Mouse (Mus musculus): Measurements from ENCODE around the gene Gemin7. TPM values are rescaled to one million over a fixed set of nuclear protein-coding genes. Genes with fewer than 3 reads are reported as not detected.

The Gemin7 gene
- polyA plus RNA-seq, 1 experiment from 2014 or later = 144 TPM

- H3K27ac ChIP-seq (replicated peaks in 1 of 2; ENCODE audit: control insufficient read depth in 1 of 2, insufficient read depth in 1 of 2, low read depth in 2 of 2, low read length in 2 of 2) = no peak overlapping the region
- H3K36me3 ChIP-seq (ENCODE audit: control insufficient read depth, insufficient read depth, low read length) = peaks cover 29% of the 10 kb centered on the region
- no peak for ATAC-seq (ENCODE audit: insufficient number of reproducible peaks, insufficient read depth, low FRiP score, low read depth)
- no peaks in the 10 kb centered on the region for H3K27me3 ChIP-seq (ENCODE audit: control insufficient read depth, insufficient read depth, low read length)
- WGBS = 86% methylated on average over 6 of the region's 6 CpGs
- H3K4me3 ChIP-seq (ENCODE audit: control insufficient read depth in 1 of 2, insufficient read depth in 1 of 2, low read depth in 1 of 2, low read length in 2 of 2) = no peak overlapping the region
- no peak overlapping the region for H3K4me2 ChIP-seq (ENCODE audit: low read length)
- H3K4me1 ChIP-seq (ENCODE audit: control insufficient read depth in 2 of 2, insufficient read depth in 2 of 2, low read length in 2 of 2) = peaks cover 20 to 59% of the 10 kb centered on the region in 2 experiments
- peak overlapping the region; percentile 44; the same call in 1 of the 2 replicates for H3K9ac ChIP-seq (ENCODE audit: low read length)
- no peaks in the 10 kb centered on the region for H3K9me3 ChIP-seq (ENCODE audit: control insufficient read depth, low read length)
Observed at GRCm38 (mm10) chr7:19557982-19558900, 19.2 kb downstream of the Gemin7 start.

DNA sequence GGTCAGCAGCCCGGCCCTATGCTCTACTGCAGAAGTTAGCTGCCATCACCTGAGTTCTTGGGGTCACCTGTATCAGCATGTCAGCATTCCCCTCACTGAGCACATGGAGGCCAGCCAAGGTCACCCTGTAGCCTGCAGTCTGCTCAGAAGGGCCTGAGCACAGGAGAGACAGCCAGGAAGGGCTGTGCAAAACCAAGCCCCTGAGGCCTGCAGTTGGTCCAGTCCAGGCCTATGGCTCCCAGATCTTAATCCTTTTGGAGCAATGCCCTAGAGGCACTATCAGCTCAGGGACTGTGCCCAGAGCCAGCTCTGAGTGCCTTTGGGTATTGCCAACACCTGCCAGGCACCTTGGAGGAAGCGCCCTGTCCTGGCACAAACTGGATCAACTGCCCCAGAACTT lies 20.3 kb downstream of the Gemin7 start:
- Histone ChIP-seq H3K4me2 (ENCODE audit: low read length) (no peak overlapping the region), H3K27me3 (ENCODE audit: control insufficient read depth, insufficient read depth, low read length) (no peaks in the 10 kb centered on the region), H3K9ac (ENCODE audit: low read length) (peak overlapping the region; percentile 44), H3K4me1 (ENCODE audit: control insufficient read depth in 2 of 2, insufficient read depth in 2 of 2, low read length in 2 of 2) (peaks cover 21 to 60% of the 10 kb centered on the region in 2 experiments), H3K27ac (replicated peaks in 1 of 2; ENCODE audit: control insufficient read depth in 1 of 2, insufficient read depth in 1 of 2, low read depth in 2 of 2, low read length in 2 of 2) (peak overlapping the region; percentile 33 to 35; a peak in 3 of 4 replicates), H3K9me3 (ENCODE audit: control insufficient read depth, low read length) (no peaks in the 10 kb centered on the region), H3K36me3 (ENCODE audit: control insufficient read depth, insufficient read depth, low read length) (peaks cover 37% of the 10 kb centered on the region), H3K4me3 (ENCODE audit: control insufficient read depth in 1 of 2, insufficient read depth in 1 of 2, low read depth in 1 of 2, low read length in 2 of 2) (no peak overlapping the region)
- 88% methylated on average over 2 of the region's 2 CpGs for WGBS
- no peak for ATAC-seq (ENCODE audit: insufficient number of reproducible peaks, insufficient read depth, low FRiP score, low read depth)

- Histone ChIP-seq H3K4me3 (ENCODE audit: control insufficient read depth in 1 of 2, insufficient read depth in 1 of 2, low read depth in 1 of 2, low read length in 2 of 2) (no peak overlapping the region), H3K9ac (ENCODE audit: low read length) (no peak overlapping the region), H3K4me1 (ENCODE audit: control insufficient read depth in 2 of 2, insufficient read depth in 2 of 2, low read length in 2 of 2) (peaks cover 10 to 43% of the 10 kb centered on the region in 2 experiments), H3K36me3 (ENCODE audit: control insufficient read depth, insufficient read depth, low read length) (peaks cover 39% of the 10 kb centered on the region), H3K27me3 (ENCODE audit: control insufficient read depth, insufficient read depth, low read length) (no peaks in the 10 kb centered on the region), H3K9me3 (ENCODE audit: control insufficient read depth, low read length) (no peaks in the 10 kb centered on the region), H3K4me2 (ENCODE audit: low read length) (no peak overlapping the region), H3K27ac (replicated peaks in 1 of 2; ENCODE audit: control insufficient read depth in 1 of 2, insufficient read depth in 1 of 2, low read depth in 2 of 2, low read length in 2 of 2) (no peak overlapping the region)
- WGBS = 71% methylated on average over 1 of the region's 1 CpGs
- ATAC-seq (ENCODE audit: insufficient number of reproducible peaks, insufficient read depth, low FRiP score, low read depth) = no peak
Observed at GRCm38 (mm10) chr7:19554168-19554567, 23.2 kb downstream of the Gemin7 start.

DNA sequence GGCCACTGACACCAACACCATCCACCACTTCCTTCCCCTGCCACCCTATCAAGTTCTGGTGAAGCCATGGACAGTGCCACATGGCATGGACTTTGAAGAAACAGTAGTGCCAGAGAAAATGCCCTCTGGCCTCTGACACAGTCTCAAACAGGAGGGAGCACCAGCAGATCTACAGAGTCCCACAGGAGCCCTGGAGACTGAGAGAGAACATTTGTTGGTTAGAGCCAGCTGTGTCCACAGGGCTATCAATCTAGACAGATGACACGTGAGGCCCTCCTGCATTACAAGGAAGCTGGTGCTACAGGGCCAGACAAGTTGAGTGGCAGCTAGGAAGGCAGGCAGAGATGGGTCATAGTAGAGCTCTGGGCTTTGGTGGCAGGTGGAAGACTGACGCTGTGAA lies 25.0 kb downstream of the Gemin7 start:
- Histone ChIP-seq H3K9me3 (ENCODE audit: control insufficient read depth, low read length) (no peaks in the 10 kb centered on the region), H3K27ac (replicated peaks in 1 of 2; ENCODE audit: control insufficient read depth in 1 of 2, insufficient read depth in 1 of 2, low read depth in 2 of 2, low read length in 2 of 2) (no peak overlapping the region), H3K4me2 (ENCODE audit: low read length) (no peak overlapping the region), H3K36me3 (ENCODE audit: control insufficient read depth, insufficient read depth, low read length) (peaks cover 32% of the 10 kb centered on the region), H3K4me1 (ENCODE audit: control insufficient read depth in 2 of 2, insufficient read depth in 2 of 2, low read length in 2 of 2) (peaks cover 9 to 26% of the 10 kb centered on the region in 2 experiments; a peak in 3 of 4 replicates), H3K27me3 (ENCODE audit: control insufficient read depth, insufficient read depth, low read length) (no peaks in the 10 kb centered on the region), H3K9ac (ENCODE audit: low read length) (0 out of 2 replicates have a peak overlapping the region, but pooled peaks have one; percentile 14), H3K4me3 (ENCODE audit: control insufficient read depth in 1 of 2, insufficient read depth in 1 of 2, low read depth in 1 of 2, low read length in 2 of 2) (no peak overlapping the region)
- WGBS = 33% methylated on average over 2 of the region's 2 CpGs
- no peak for ATAC-seq (ENCODE audit: insufficient number of reproducible peaks, insufficient read depth, low FRiP score, low read depth)

- 85% methylated on average over 5 of the region's 5 CpGs for WGBS
- Histone ChIP-seq H3K9ac (ENCODE audit: low read length) (no peak overlapping the region), H3K27me3 (ENCODE audit: control insufficient read depth, insufficient read depth, low read length) (no peaks in the 10 kb centered on the region), H3K9me3 (ENCODE audit: control insufficient read depth, low read length) (no peaks in the 10 kb centered on the region), H3K4me2 (ENCODE audit: low read length) (no peak overlapping the region), H3K27ac (replicated peaks in 1 of 2; ENCODE audit: control insufficient read depth in 1 of 2, insufficient read depth in 1 of 2, low read depth in 2 of 2, low read length in 2 of 2) (no peak overlapping the region), H3K4me3 (ENCODE audit: control insufficient read depth in 1 of 2, insufficient read depth in 1 of 2, low read depth in 1 of 2, low read length in 2 of 2) (no peak overlapping the region), H3K36me3 (ENCODE audit: control insufficient read depth, insufficient read depth, low read length) (peaks cover 32% of the 10 kb centered on the region), H3K4me1 (ENCODE audit: control insufficient read depth in 2 of 2, insufficient read depth in 2 of 2, low read length in 2 of 2) (peaks cover 2 to 23% of the 10 kb centered on the region in 2 experiments; a peak in 3 of 4 replicates)
- ATAC-seq (ENCODE audit: insufficient number of reproducible peaks, insufficient read depth, low FRiP score, low read depth) = no peak
Observed at GRCm38 (mm10) chr7:19551634-19552033, 25.8 kb downstream of the Gemin7 start.

GRCm38 (mm10) chr7:19549394-19549793 lies 28.0 kb downstream of the Gemin7 start:
- Histone ChIP-seq H3K4me2 (ENCODE audit: low read length) (no peak overlapping the region), H3K4me3 (ENCODE audit: control insufficient read depth in 1 of 2, insufficient read depth in 1 of 2, low read depth in 1 of 2, low read length in 2 of 2) (no peak overlapping the region), H3K27ac (replicated peaks in 1 of 2; ENCODE audit: control insufficient read depth in 1 of 2, insufficient read depth in 1 of 2, low read depth in 2 of 2, low read length in 2 of 2) (no peak overlapping the region), H3K36me3 (ENCODE audit: control insufficient read depth, insufficient read depth, low read length) (peaks cover 21% of the 10 kb centered on the region), H3K4me1 (ENCODE audit: control insufficient read depth in 2 of 2, insufficient read depth in 2 of 2, low read length in 2 of 2) (peaks cover 2 to 27% of the 10 kb centered on the region in 2 experiments; a peak in 3 of 4 replicates), H3K27me3 (ENCODE audit: control insufficient read depth, insufficient read depth, low read length) (no peaks in the 10 kb centered on the region), H3K9me3 (ENCODE audit: control insufficient read depth, low read length) (no peaks in the 10 kb centered on the region), H3K9ac (ENCODE audit: low read length) (no peak overlapping the region)
- WGBS = 77% methylated on average over 10 of the region's 10 CpGs
- no peak for ATAC-seq (ENCODE audit: insufficient number of reproducible peaks, insufficient read depth, low FRiP score, low read depth)

GRCm38 (mm10) chr7:19547344-19547969 lies 29.9 kb downstream of the Gemin7 start:
- no peak for ATAC-seq (ENCODE audit: insufficient number of reproducible peaks, insufficient read depth, low FRiP score, low read depth)
- 83% methylated on average over 2 of the region's 2 CpGs for WGBS
- no peak overlapping the region for H3K27ac ChIP-seq (replicated peaks in 1 of 2; ENCODE audit: control insufficient read depth in 1 of 2, insufficient read depth in 1 of 2, low read depth in 2 of 2, low read length in 2 of 2)

More at GRCm38 (mm10) chr7:19547344-19547969, 29.9 kb downstream of the Gemin7 start:
- H3K9ac ChIP-seq (ENCODE audit: low read length) = no peak overlapping the region
- H3K4me1 ChIP-seq (ENCODE audit: control insufficient read depth in 2 of 2, insufficient read depth in 2 of 2, low read length in 2 of 2) = peaks cover 4 to 33% of the 10 kb centered on the region in 2 experiments
- H3K4me3 ChIP-seq (ENCODE audit: control insufficient read depth in 1 of 2, insufficient read depth in 1 of 2, low read depth in 1 of 2, low read length in 2 of 2) = no peak overlapping the region
- no peak overlapping the region for H3K4me2 ChIP-seq (ENCODE audit: low read length)
- 0 out of 2 replicates have a peak, but pooled peaks cover 4% of the 10 kb centered on the region for H3K36me3 ChIP-seq (ENCODE audit: control insufficient read depth, insufficient read depth, low read length)
- H3K27me3 ChIP-seq (ENCODE audit: control insufficient read depth, insufficient read depth, low read length) = no peaks in the 10 kb centered on the region
- H3K9me3 ChIP-seq (ENCODE audit: control insufficient read depth, low read length) = no peaks in the 10 kb centered on the region

Data from heart, embryonic 14.5 days (tissue).